Mouse (Mus musculus) megakaryocyte progenitor cell, adult 5-6 weeks (primary cell): ENCODE data around the gene Cyp4f40. TPM values are rescaled to one million over a fixed set of nuclear protein-coding genes. Genes with fewer than 3 reads are reported as not detected.
"Not testable (repeated sequence)": the region's sequence is repeated elsewhere in the genome, so short reads cannot be mapped to it uniquely, and the experiment has no call there.

Experiments used
- ATAC-seq: replicated peaks from 2 replicates; pipeline ENCODE4 v1.8.0; 2016; ENCODE audit warnings: mild to moderate bottlenecking, moderate TSS enrichment, inconsistent platforms; ENCODE audit not compliant: poor library complexity
- total RNA-seq, 2 experiments: library from RNA; stranded (forward) in 1 of 2; stranded (reverse) in 1 of 2; fragments of 157-497, 149-512 nt in 1 of 2; fragments of 200-1000 nt in 1 of 2; gene quantifications; 2 replicates each; pipeline versions ENCODE4 v1.2.3 to v1.2.4; 2015 to 2017

The Cyp4f40 gene
- total RNA-seq, 2 experiments from 2014 or later, result not detected

- ATAC-seq, result no peak
Measured at GRCm38 (mm10) chr17:32702826-32703225, 44.1 kb downstream of the Cyp4f40 start.

GRCm38 (mm10) chr17:32710541-32710940 lies 51.8 kb downstream of the Cyp4f40 start:
- not testable (repeated sequence) for ATAC-seq

DNA sequence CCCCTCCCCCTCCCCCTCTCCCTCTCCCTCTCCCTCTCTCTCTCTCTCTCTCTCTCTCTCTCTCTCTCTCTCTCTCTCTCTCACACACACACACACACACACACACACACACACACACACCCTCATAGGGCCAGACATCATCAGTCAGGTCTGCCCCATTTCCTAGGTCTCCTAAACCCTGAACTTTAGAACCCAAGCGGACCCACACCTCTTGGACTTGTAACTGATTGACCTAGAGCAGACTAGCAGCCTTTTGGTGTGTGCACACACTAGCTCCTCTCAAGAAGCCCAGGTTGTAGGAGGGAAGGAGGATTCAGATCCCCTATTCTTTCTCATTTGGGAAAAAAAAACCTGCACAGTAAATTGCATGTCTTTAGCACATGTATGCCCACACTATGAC lies 63.5 kb downstream of the Cyp4f40 start:
- not testable (repeated sequence) for ATAC-seq

- no peak for ATAC-seq
Measured at GRCm38 (mm10) chr17:32722771-32723170, 64.1 kb downstream of the Cyp4f40 start.

- not testable (repeated sequence) for ATAC-seq
Measured at GRCm38 (mm10) chr17:32726360-32726759, 67.7 kb downstream of the Cyp4f40 start.

Other genes starting within 250 kb of the Cyp4f40 start
- gene Pglyrp2, start 234.7 kb upstream of the Cyp4f40 start, total RNA-seq (2015), result 0.59 and 2.5 TPM in 2 replicates
- gene Pglyrp2, start 234.7 kb upstream of the Cyp4f40 start, total RNA-seq (2017), result 0.75 and 2.2 TPM in 2 replicates
- 0.17 TPM in 1 of 2 replicates, not detected in the other for gene Cyp4f39, start 206.2 kb upstream of the Cyp4f40 start, total RNA-seq (2015)
- 0.42 and 0.81 TPM in 2 replicates for gene Cyp4f39, start 206.2 kb upstream of the Cyp4f40 start, total RNA-seq (2017)
- 0.32 and 1.2 TPM in 2 replicates for gene Cyp4f17, start 152.8 kb upstream of the Cyp4f40 start, total RNA-seq (2015)
- gene Cyp4f17, start 152.8 kb upstream of the Cyp4f40 start, total RNA-seq (2017), result 0.29 and 1.5 TPM in 2 replicates
- gene Cyp4f16, start 122.3 kb upstream of the Cyp4f40 start, total RNA-seq (2015), result 11.1 and 11.6 TPM in 2 replicates
- 11.2 and 13.7 TPM in 2 replicates for gene Cyp4f16, start 122.3 kb upstream of the Cyp4f40 start, total RNA-seq (2017)
- not detected in 2 replicates for gene Cyp4f37, start 37.6 kb upstream of the Cyp4f40 start, total RNA-seq (2015)
- not detected in 2 replicates for gene Cyp4f37, start 37.6 kb upstream of the Cyp4f40 start, total RNA-seq (2017)
- gene Cyp4f15, start 26.7 kb downstream of the Cyp4f40 start, total RNA-seq (2015), result not detected in 2 replicates
- not detected in 2 replicates for gene Cyp4f15, start 26.7 kb downstream of the Cyp4f40 start, total RNA-seq (2017)
- gene Zfp871, start 129.4 kb downstream of the Cyp4f40 start, total RNA-seq (2015), result 34.8 and 39.1 TPM in 2 replicates
- gene Zfp871, start 129.4 kb downstream of the Cyp4f40 start, total RNA-seq (2017), result 22.2 and 24.4 TPM in 2 replicates
- not detected in 2 replicates for gene Zfp811, start 151.0 kb downstream of the Cyp4f40 start, total RNA-seq (2015)
- not detected in 2 replicates for gene Zfp811, start 151.0 kb downstream of the Cyp4f40 start, total RNA-seq (2017)
- 4.9 and 7.9 TPM in 2 replicates for gene Zfp799, start 171.4 kb downstream of the Cyp4f40 start, total RNA-seq (2015)
- gene Zfp799, start 171.4 kb downstream of the Cyp4f40 start, total RNA-seq (2017), result 3.5 and 8.3 TPM in 2 replicates
- 3.6 and 4.1 TPM in 2 replicates for gene Zfp870, start 232.7 kb downstream of the Cyp4f40 start, total RNA-seq (2015)
- gene Zfp870, start 232.7 kb downstream of the Cyp4f40 start, total RNA-seq (2017), result 2.0 and 2.8 TPM in 2 replicates